Mouse (Mus musculus) intestine, embryonic 16.5 days (tissue): ENCODE results near the gene Ccdc90b. TPM values are rescaled to one million over a fixed set of nuclear protein-coding genes. Genes with fewer than 3 reads are reported as not detected.

Source experiments
- ATAC-seq: fragments of 200-750 bp; cut with Nextera tagmentation; 2 replicates; pipeline ENCODE4 v1.8.0; 2017; ENCODE audit warnings: moderate TSS enrichment, moderate library complexity
- H3K27ac ChIP-seq: fragments of 300-500 bp; sonication (generic); 2 replicates; pipeline ENCODE4 v1.5.1; 2014; ENCODE audit warnings: mild to moderate bottlenecking, low read length
- H3K27me3 ChIP-seq: fragments of 300-500 bp; sonication (generic); replicated peaks from 2 replicates; pipeline ENCODE4 v1.6.1; 2014; ENCODE audit warnings: low read length, control low read depth, mixed read lengths; ENCODE audit not compliant: control insufficient read depth, insufficient read depth
- H3K36me3 ChIP-seq: fragments of 300-500 bp; sonication (generic); 2 replicates; pipeline ENCODE4 v1.6.1; 2014; ENCODE audit warnings: low read length, control low read depth; ENCODE audit not compliant: control insufficient read depth, insufficient read depth
- H3K4me1 ChIP-seq: fragments of 300-500 bp; sonication (generic); 2 replicates; pipeline ENCODE4 v1.6.1; 2014; ENCODE audit warnings: low read length, control low read depth, mixed read lengths; ENCODE audit not compliant: control insufficient read depth, insufficient read depth
- H3K4me2 ChIP-seq: fragments of 300-500 bp; sonication (generic); 2 replicates; pipeline ENCODE4 v1.6.1; 2014; ENCODE audit warnings: low read depth, low read length, control low read depth
- H3K4me3 ChIP-seq: fragments of 300-500 bp; sonication (generic); 2 replicates; pipeline ENCODE4 v1.5.1; 2014; ENCODE audit warnings: mild to moderate bottlenecking, low read length
- H3K9ac ChIP-seq: fragments of 300-500 bp; sonication (generic); 2 replicates; pipeline ENCODE4 v1.6.1; 2014; ENCODE audit warnings: low read depth, low read length
- H3K9me3 ChIP-seq: fragments of 300-500 bp; sonication (generic); 2 replicates; pipeline ENCODE4 v1.6.1; 2016; ENCODE audit warnings: low read length, control low read depth; ENCODE audit not compliant: control insufficient read depth
- WGBS: fragments of 180-500 bp; shearing (Covaris S2); extraction: QIAGEN DNeasy Blood & Tissue Kit; methylation state at CpG from one replicate; pipeline ENCODE4 v1.1.7; 2014; 5-methylcytosine and 5-hydroxymethylcytosine counted together
- polyA plus RNA-seq: library from polyadenylated mRNA; unstranded; fragments of >200 nt; fragmentation: Nextera tagmentation; extraction: Ambion mirVana; gene quantifications from 2 replicates; pipeline ENCODE4 v1.2.1, GENCODE M21; 2015

Gene Ccdc90b
- polyA plus RNA-seq, 1 experiment from 2014 or later: 43.9 TPM

- ATAC-seq: peak; percentile 65
- H3K4me1 ChIP-seq: peaks cover 5% of the 10 kb centered on the region; the same call in 1 of the 2 replicates
- H3K4me3 ChIP-seq: no peak overlapping the region
- H3K9ac ChIP-seq: no peak overlapping the region
- no peaks in the 10 kb centered on the region for H3K27me3 ChIP-seq
- peak overlapping the region; percentile 27; the same call in 1 of the 2 replicates for H3K27ac ChIP-seq
- no peaks in the 10 kb centered on the region for H3K36me3 ChIP-seq
- H3K4me2 ChIP-seq: no peak overlapping the region
- no peaks in the 10 kb centered on the region for H3K9me3 ChIP-seq
- WGBS: 71% methylated on average over 1 of the region's 1 CpGs
These were observed 5.8 kb downstream of the Ccdc90b start for GRCm38 (mm10) chr7:92566775-92567174.

- no peaks in the 10 kb centered on the region for H3K4me1 ChIP-seq
- H3K4me2 ChIP-seq: no peak overlapping the region
- WGBS: 90% methylated on average over 5 of the region's 5 CpGs
- no peak overlapping the region for H3K9ac ChIP-seq
- no peaks in the 10 kb centered on the region for H3K9me3 ChIP-seq
- H3K4me3 ChIP-seq: no peak overlapping the region
- no peaks in the 10 kb centered on the region for H3K27me3 ChIP-seq
- H3K36me3 ChIP-seq: no peaks in the 10 kb centered on the region
- ATAC-seq: no peak
- H3K27ac ChIP-seq: no peak overlapping the region
These were observed 19.7 kb downstream of the Ccdc90b start for GRCm38 (mm10) chr7:92580491-92581207.

GRCm38 (mm10) chr7:92583567-92583966 lies 22.6 kb downstream of the Ccdc90b start:
- WGBS: 87% methylated on average over 7 of the region's 7 CpGs
- H3K4me2 ChIP-seq: no peak overlapping the region

GRCm38 (mm10) chr7:92589986-92590385 lies 29.0 kb downstream of the Ccdc90b start:
- WGBS: 88% methylated on average over 7 of the region's 7 CpGs
- no peak overlapping the region for H3K9ac ChIP-seq

More at GRCm38 (mm10) chr7:92583567-92583966, 22.6 kb downstream of the Ccdc90b start:
- no peak overlapping the region for H3K27ac ChIP-seq
- H3K36me3 ChIP-seq: no peaks in the 10 kb centered on the region
- no peaks in the 10 kb centered on the region for H3K9me3 ChIP-seq
- H3K4me3 ChIP-seq: no peak overlapping the region
- H3K4me1 ChIP-seq: no peaks in the 10 kb centered on the region
- no peak overlapping the region for H3K9ac ChIP-seq
- no peak for ATAC-seq
- H3K27me3 ChIP-seq: no peaks in the 10 kb centered on the region

GRCm38 (mm10) chr7:92590842-92591241 lies 29.9 kb downstream of the Ccdc90b start:
- Histone ChIP-seq H3K27me3 (no peaks in the 10 kb centered on the region), H3K4me3 (no peak overlapping the region), H3K9me3 (no peaks in the 10 kb centered on the region), H3K4me1 (no peaks in the 10 kb centered on the region), H3K27ac (no peak overlapping the region), H3K4me2 (no peak overlapping the region), H3K9ac (no peak overlapping the region), H3K36me3 (no peaks in the 10 kb centered on the region)
- ATAC-seq: no peak
- whole genome bisulfite sequencing: 85% methylated on average over 2 of the region's 2 CpGs

More at GRCm38 (mm10) chr7:92589986-92590385, 29.0 kb downstream of the Ccdc90b start:
- Histone ChIP-seq H3K36me3 (no peaks in the 10 kb centered on the region), H3K4me1 (no peaks in the 10 kb centered on the region), H3K27ac (no peak overlapping the region), H3K4me2 (no peak overlapping the region), H3K9me3 (no peaks in the 10 kb centered on the region), H3K27me3 (no peaks in the 10 kb centered on the region), H3K4me3 (no peak overlapping the region)
- no peak for ATAC-seq

- H3K9me3 ChIP-seq: no peaks in the 10 kb centered on the region
- H3K9ac ChIP-seq: no peak overlapping the region
- H3K27me3 ChIP-seq: no peaks in the 10 kb centered on the region
- no peaks in the 10 kb centered on the region for H3K36me3 ChIP-seq
- H3K27ac ChIP-seq: no peak overlapping the region
- H3K4me2 ChIP-seq: no peak overlapping the region
- WGBS: 89% methylated on average over 7 of the region's 7 CpGs
- no peak for ATAC-seq
- H3K4me1 ChIP-seq: no peaks in the 10 kb centered on the region
- no peak overlapping the region for H3K4me3 ChIP-seq
These were observed 44.0 kb downstream of the Ccdc90b start for GRCm38 (mm10) chr7:92604961-92605360.

GRCm38 (mm10) chr7:92610830-92611229 lies 49.9 kb downstream of the Ccdc90b start:
- Histone ChIP-seq H3K4me1 (no peaks in the 10 kb centered on the region), H3K4me3 (no peak overlapping the region), H3K9me3 (no peaks in the 10 kb centered on the region), H3K4me2 (no peak overlapping the region), H3K27me3 (no peaks in the 10 kb centered on the region), H3K27ac (no peak overlapping the region), H3K9ac (no peak overlapping the region), H3K36me3 (no peaks in the 10 kb centered on the region)
- no peak for ATAC-seq
- WGBS: 64% methylated on average over 7 of the region's 7 CpGs

GRCm38 (mm10) chr7:92624488-92624887 lies 63.5 kb downstream of the Ccdc90b start:
- Histone ChIP-seq H3K9me3 (no peaks in the 10 kb centered on the region), H3K9ac (no peak overlapping the region), H3K4me3 (no peak overlapping the region), H3K27ac (no peak overlapping the region), H3K4me2 (no peak overlapping the region), H3K27me3 (no peaks in the 10 kb centered on the region), H3K36me3 (no peaks in the 10 kb centered on the region), H3K4me1 (no peaks in the 10 kb centered on the region)
- WGBS: 43% methylated on average over 2 of the region's 2 CpGs
- ATAC-seq: no peak

GRCm38 (mm10) chr7:92630167-92630566 lies 69.2 kb downstream of the Ccdc90b start:
- Histone ChIP-seq H3K36me3 (no peaks in the 10 kb centered on the region), H3K27ac (no peak overlapping the region), H3K9ac (no peak overlapping the region), H3K4me2 (no peak overlapping the region), H3K9me3 (no peaks in the 10 kb centered on the region), H3K4me3 (no peak overlapping the region), H3K4me1 (no peaks in the 10 kb centered on the region), H3K27me3 (no peaks in the 10 kb centered on the region)
- ATAC-seq: no peak
- WGBS: 47% methylated on average over 2 of the region's 2 CpGs
